Mouse (Mus musculus): ENCODE measurements around the gene Hmmr.
"Not testable (repeated sequence)": the region's sequence is repeated elsewhere in the genome, so short reads cannot be mapped to it uniquely, and the experiment has no call there.

DNA sequence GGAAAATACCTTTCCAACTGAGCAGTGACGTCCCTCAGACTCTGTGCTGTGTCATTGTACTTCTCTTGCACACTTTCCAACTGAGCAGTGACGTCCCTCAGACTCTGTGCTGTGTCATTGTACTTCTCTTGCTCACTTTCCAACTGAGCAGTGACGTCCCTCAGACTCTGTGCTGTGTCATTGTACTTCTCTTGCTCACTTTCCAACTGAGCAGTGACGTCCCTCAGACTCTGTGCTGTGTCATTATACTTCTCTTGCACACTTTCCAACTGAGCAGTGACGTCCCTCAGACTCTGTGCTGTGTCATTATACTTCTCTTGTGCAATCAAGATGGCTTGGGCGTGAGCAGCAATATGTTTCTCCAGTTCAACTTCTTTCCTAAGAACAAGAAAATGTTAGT is 23.3 kb downstream of the Hmmr start:
- not testable (repeated sequence) for TF ChIP-seq CTCF, EP300 (IDR thresholded peaks at IDR 0.05; ENCODE audit: low read depth)

Measured in liver, postnatal 0 days (tissue).